Mouse (Mus musculus): ENCODE results near the gene Tmem206.

DNA sequence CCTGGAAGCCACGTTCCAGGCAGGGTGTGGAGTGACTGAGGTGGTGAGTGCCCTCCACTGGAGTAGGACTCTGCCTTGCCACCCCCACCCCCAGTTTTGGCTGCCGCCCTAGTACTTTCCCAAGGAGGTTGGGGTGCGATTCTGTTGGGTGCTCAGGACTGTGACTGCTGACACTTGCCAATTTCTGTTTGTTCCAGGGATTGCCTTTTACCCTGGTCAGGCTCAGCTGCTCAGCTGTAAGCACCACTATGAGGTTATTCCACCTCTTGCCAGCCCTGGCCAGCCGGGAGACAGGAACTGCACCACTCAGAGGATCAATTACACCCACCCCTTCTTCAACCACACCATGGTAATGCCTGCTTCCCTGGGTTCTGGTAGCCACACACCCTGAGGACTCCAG is 14.8 kb downstream of the Tmem206 start:
- TF ChIP-seq CTCF (IDR thresholded peaks at IDR 0.05; ENCODE audit: borderline replicate concordance, control insufficient read depth, extremely low read depth, insufficient read depth, low read length, poor library complexity): no peak
- TF ChIP-seq POLR2A (IDR thresholded peaks at IDR 0.05; ENCODE audit: control insufficient read depth, extremely low read depth, insufficient read depth, low read length, poor library complexity): no peak

All from thymus, adult 2 months (tissue).